Mouse (Mus musculus) lung, embryonic 14.5 days (tissue): ENCODE measurements at regions not wholly inside any gene's neighbourhood (a gene's known extent, or its start where the extent isn't known, plus 50 kb on each side); places are given as distances from the start of the nearest gene placed in this dataset.
A peak's percentile ranks its signal among the peaks of the same experiment; 100 is the strongest.

ENCODE experiments used
- ATAC-seq: fragments of 200-750 bp; cut with Nextera tagmentation; 2 replicates; pipeline ENCODE4 v1.8.0; 2017; ENCODE audit warnings: mild to moderate bottlenecking, moderate TSS enrichment, moderate library complexity; ENCODE audit not compliant: insufficient read depth
- DNase-seq: peaks from one replicate; pipeline ENCODE4 v3.0.0-alpha.2; 2015
- H3K27ac ChIP-seq: fragments of 300-500 bp; sonication (generic); 2 replicates; pipeline ENCODE4 v1.5.1; 2014; ENCODE audit warnings: low read depth, mild to moderate bottlenecking, moderate library complexity
- H3K27me3 ChIP-seq: fragments of 300-500 bp; sonication (generic); 2 replicates; pipeline ENCODE4 v1.6.1; 2014; ENCODE audit warnings: low read length, control low read depth; ENCODE audit not compliant: insufficient read depth
- H3K36me3 ChIP-seq: fragments of 300-500 bp; sonication (generic); 2 replicates; pipeline ENCODE4 v1.6.1; 2014; ENCODE audit warnings: control low read depth; ENCODE audit not compliant: insufficient read depth
- H3K4me1 ChIP-seq: fragments of 300-500 bp; sonication (generic); 2 replicates; pipeline ENCODE4 v1.6.1; 2014; ENCODE audit warnings: antibody characterized with exemption, control low read depth; ENCODE audit not compliant: insufficient read depth
- H3K4me2 ChIP-seq: fragments of 300-500 bp; sonication (generic); 2 replicates; pipeline ENCODE4 v1.6.1; 2014; ENCODE audit warnings: mild to moderate bottlenecking
- H3K4me3 ChIP-seq: fragments of 300-500 bp; sonication (generic); 2 replicates; pipeline ENCODE4 v1.5.1; 2014; ENCODE audit warnings: low read depth, low read length
- H3K9ac ChIP-seq: fragments of 300-500 bp; sonication (generic); 2 replicates; pipeline ENCODE4 v1.6.1; 2014
- H3K9me3 ChIP-seq: fragments of 300-500 bp; sonication (generic); 2 replicates; pipeline ENCODE4 v1.6.1; 2016; ENCODE audit warnings: low read depth, low read length, control low read depth
- CTCF ChIP-seq: IDR thresholded peaks from 2 replicates; pipeline ENCODE4 v1.5.1; 2016; ENCODE audit warnings: antibody characterized with exemption, low read depth
- WGBS: fragments of 180-500 bp; shearing (Covaris S2); extraction: QIAGEN DNeasy Blood & Tissue Kit; methylation state at CpG from one replicate; pipeline ENCODE4 v1.1.7; 2014; 5-methylcytosine and 5-hydroxymethylcytosine counted together

GRCm38 (mm10) chr15:93977494-93977893 lies 381.8 kb upstream of the Prickle1 start:
- no peak for TF ChIP-seq CTCF
- H3K27me3 ChIP-seq = no peaks in the 10 kb centered on the region
- 69% methylated on average over 5 of the region's 5 CpGs for WGBS
- H3K9ac ChIP-seq = no peak overlapping the region
- no peak for ATAC-seq
- H3K9me3 ChIP-seq = no peaks in the 10 kb centered on the region
- H3K4me2 ChIP-seq = no peak overlapping the region
- no peaks in the 10 kb centered on the region for H3K36me3 ChIP-seq
- DNase-seq = no peak
- no peaks in the 10 kb centered on the region for H3K4me1 ChIP-seq
- no peak overlapping the region for H3K27ac ChIP-seq
- no peak overlapping the region for H3K4me3 ChIP-seq

- Histone ChIP-seq H3K4me2 (no peak overlapping the region), H3K27ac (no peak overlapping the region), H3K27me3 (no peaks in the 10 kb centered on the region), H3K4me3 (no peak overlapping the region), H3K9me3 (no peaks in the 10 kb centered on the region), H3K36me3 (no peaks in the 10 kb centered on the region), H3K9ac (no peak overlapping the region), H3K4me1 (no peaks in the 10 kb centered on the region)
- DNase-seq (no peak), ATAC-seq (no peak)
- TF ChIP-seq CTCF = no peak
- 38% methylated on average over 7 of the region's 7 CpGs for WGBS
Measured at GRCm38 (mm10) chr15:93974727-93975126, 379.0 kb upstream of the Prickle1 start.

- H3K4me3 ChIP-seq = no peak overlapping the region
- no peaks in the 10 kb centered on the region for H3K27me3 ChIP-seq
- ATAC-seq (no peak), DNase-seq (peak; percentile 49)
- 37% methylated on average over 5 of the region's 5 CpGs for WGBS
- H3K9ac ChIP-seq = no peak overlapping the region
- H3K27ac ChIP-seq = no peak overlapping the region
- H3K9me3 ChIP-seq = no peaks in the 10 kb centered on the region
- H3K4me1 ChIP-seq = no peaks in the 10 kb centered on the region
- no peak for TF ChIP-seq CTCF
- no peaks in the 10 kb centered on the region for H3K36me3 ChIP-seq
- H3K4me2 ChIP-seq = no peak overlapping the region
Measured at GRCm38 (mm10) chr15:93972979-93973378, 377.3 kb upstream of the Prickle1 start.

GRCm38 (mm10) chr15:93961950-93962349 lies 366.3 kb upstream of the Prickle1 start:
- Histone ChIP-seq H3K4me3 (no peak overlapping the region), H3K27ac (no peak overlapping the region), H3K4me2 (no peak overlapping the region), H3K9me3 (no peaks in the 10 kb centered on the region), H3K27me3 (no peaks in the 10 kb centered on the region), H3K36me3 (no peaks in the 10 kb centered on the region), H3K9ac (no peak overlapping the region), H3K4me1 (no peaks in the 10 kb centered on the region)
- no peak for ATAC-seq
- TF ChIP-seq CTCF = no peak
- DNase-seq = no peak

- no peaks in the 10 kb centered on the region for H3K36me3 ChIP-seq
- H3K9me3 ChIP-seq = no peaks in the 10 kb centered on the region
- no peaks in the 10 kb centered on the region for H3K27me3 ChIP-seq
- no peaks in the 10 kb centered on the region for H3K4me1 ChIP-seq
- ATAC-seq (no peak), DNase-seq (no peak)
- no peak overlapping the region for H3K27ac ChIP-seq
- WGBS = 60% methylated on average over 8 of the region's 8 CpGs
- no peak overlapping the region for H3K4me2 ChIP-seq
- no peak overlapping the region for H3K4me3 ChIP-seq
- no peak overlapping the region for H3K9ac ChIP-seq
- TF ChIP-seq CTCF = no peak
Measured at GRCm38 (mm10) chr15:93959931-93960330, 364.2 kb upstream of the Prickle1 start.

- no peak for TF ChIP-seq CTCF
- no peaks in the 10 kb centered on the region for H3K9me3 ChIP-seq
- H3K4me2 ChIP-seq = no peak overlapping the region
- H3K36me3 ChIP-seq = no peaks in the 10 kb centered on the region
- WGBS = 79% methylated on average over 1 of the region's 1 CpGs
- H3K27ac ChIP-seq = no peak overlapping the region
- H3K4me1 ChIP-seq = no peaks in the 10 kb centered on the region
- ATAC-seq = no peak
- no peak overlapping the region for H3K4me3 ChIP-seq
- no peaks in the 10 kb centered on the region for H3K27me3 ChIP-seq
- no peak overlapping the region for H3K9ac ChIP-seq
- no peak for DNase-seq
Measured at GRCm38 (mm10) chr15:93958086-93958485, 362.4 kb upstream of the Prickle1 start.

GRCm38 (mm10) chr15:93956801-93957200 lies 361.1 kb upstream of the Prickle1 start:
- Histone ChIP-seq H3K4me3 (no peak overlapping the region), H3K36me3 (no peaks in the 10 kb centered on the region), H3K9me3 (no peaks in the 10 kb centered on the region), H3K27me3 (no peaks in the 10 kb centered on the region), H3K4me2 (no peak overlapping the region), H3K4me1 (no peaks in the 10 kb centered on the region), H3K27ac (no peak overlapping the region), H3K9ac (no peak overlapping the region)
- 94% methylated on average over 11 of the region's 11 CpGs for WGBS
- no peak for ATAC-seq
- no peak for TF ChIP-seq CTCF
- no peak for DNase-seq

- H3K36me3 ChIP-seq = no peaks in the 10 kb centered on the region
- WGBS = 68% methylated on average over 1 of the region's 1 CpGs
- ATAC-seq = no peak
- H3K4me1 ChIP-seq = no peaks in the 10 kb centered on the region
- H3K9ac ChIP-seq = no peak overlapping the region
- no peak for DNase-seq
- no peak overlapping the region for H3K27ac ChIP-seq
- no peaks in the 10 kb centered on the region for H3K27me3 ChIP-seq
- H3K4me2 ChIP-seq = no peak overlapping the region
- no peaks in the 10 kb centered on the region for H3K9me3 ChIP-seq
- H3K4me3 ChIP-seq = no peak overlapping the region
- no peak for TF ChIP-seq CTCF
Measured at GRCm38 (mm10) chr15:93953548-93953947, 357.9 kb upstream of the Prickle1 start.
